Mouse (Mus musculus): ENCODE data around the gene A630095E13Rik.
"Not testable (repeated sequence)": the region's sequence is repeated elsewhere in the genome, so short reads cannot be mapped to it uniquely, and the experiment has no call there.

The A630095E13Rik gene

DNA sequence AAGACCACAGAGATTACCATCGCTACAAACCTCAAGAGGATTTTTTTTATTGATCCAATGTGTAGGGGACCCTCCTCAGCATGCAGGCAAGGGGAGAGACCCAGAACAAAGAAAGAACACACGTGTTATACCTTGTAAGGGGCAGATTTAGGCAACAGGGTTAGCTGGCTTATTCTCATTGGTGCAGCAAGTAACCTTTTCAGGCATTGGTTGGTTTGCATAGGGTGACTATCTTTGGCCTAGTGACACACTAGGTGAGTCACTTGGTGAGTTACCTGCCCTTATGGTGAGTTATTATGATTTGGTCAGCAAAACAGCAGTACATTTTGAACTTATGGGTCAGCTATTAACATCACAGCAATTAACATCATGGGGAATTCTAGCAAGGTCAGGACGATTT, at the start of gene A630095E13Rik:
TSS of gene A630095E13Rik (minus strand) at position 101 of the 400 bp plus-strand sequence.
- DNase-seq (ENCODE audit: low spot score in 2 of 2): not testable (repeated sequence)

DNA sequence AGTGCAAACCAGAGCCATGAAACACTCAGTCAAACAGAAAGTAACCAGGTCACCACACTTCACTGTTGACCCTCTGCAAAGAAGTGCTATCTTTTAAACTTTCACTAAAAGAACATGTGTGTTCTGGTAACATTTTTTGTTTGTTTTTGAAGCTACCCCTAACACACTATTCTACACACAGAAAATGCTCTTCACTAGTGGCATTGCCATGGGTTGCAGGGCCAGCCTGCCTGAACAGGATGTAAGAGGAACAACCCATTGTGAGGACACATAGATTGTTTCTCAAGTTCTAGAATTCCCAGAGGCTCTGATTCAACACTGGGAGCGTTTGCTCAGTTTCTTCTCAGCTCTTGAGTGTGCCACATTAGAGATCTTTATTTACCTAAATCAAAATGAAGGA, 49.7 kb upstream of the A630095E13Rik start, which contains the start of gene Acrv1:
TSS of gene Acrv1 (plus strand) at position 301 of the 400 bp plus-strand sequence.
- DNase-seq (ENCODE audit: low spot score in 2 of 2): no peak

GRCm38 (mm10) chr9:36687329-36687728, 44.2 kb upstream of the A630095E13Rik start:
- no peak for DNase-seq (ENCODE audit: low spot score in 2 of 2)

GRCm38 (mm10) chr9:36681424-36681823, 38.2 kb upstream of the A630095E13Rik start:
- DNase-seq (ENCODE audit: low spot score in 2 of 2): no peak
